9 mouse cellular contexts compared by ENCODE assay signal in genomic region chr11:46848221-46848971, GRCm38 (mm10). TPM values are rescaled to one million over a fixed set of nuclear protein-coding genes. Genes with fewer than 3 reads are reported as not detected.
DNase-seq lines count a peak whose midpoint lies in the region; ATAC-seq and TF ChIP-seq lines count a peak whose summit lies in the region.
"Had no signal": no experiment of that assay in that cellular context is flagged by ENCODE, and none has a peak within 500 bp of the region (broad histone marks: within the 10 kb centered on the region; RNA-seq: fewer than 3 reads in every experiment).

No protein-coding gene starts in this region.

- H3K4me1 ChIP-seq in kidney, postnatal 0 days (replicated peaks; ENCODE audit: insufficient read depth, low read length): peaks cover 4% of the 10 kb centered on the region; the same call in 1 of the 2 replicates
- H3K4me1 ChIP-seq in cortical plate, adult 2 months (ENCODE audit: control insufficient read depth, insufficient read depth, low read length): no peaks in the 10 kb centered on the region
- peaks cover 2% of the 10 kb centered on the region; the same call in 1 of the 2 replicates for H3K4me1 ChIP-seq in hindbrain, embryonic 16.5 days (ENCODE audit: control insufficient read depth, insufficient read depth, low read depth, low read length)
- H3K4me1 ChIP-seq in midbrain, embryonic 14.5 days (ENCODE audit: control insufficient read depth, insufficient read depth, low read length): no peaks in the 10 kb centered on the region; the same call in 1 of the 2 replicates
- H3K4me1 ChIP-seq: heart, embryonic 13.5 days had no signal

- no peak overlapping the region for H3K4me3 ChIP-seq in kidney, postnatal 0 days (replicated peaks; ENCODE audit: low read depth, low read length)
- no peak overlapping the region for H3K4me3 ChIP-seq in cortical plate, adult 2 months (ENCODE audit: insufficient read depth, low read length)
- H3K4me3 ChIP-seq in hindbrain, embryonic 16.5 days (ENCODE audit: low read length): no peak overlapping the region
- no peak overlapping the region for H3K4me3 ChIP-seq in midbrain, embryonic 14.5 days (replicated peaks; ENCODE audit: low read depth, low read length)
- H3K4me3 ChIP-seq: heart, embryonic 13.5 days had no signal

- WGBS in kidney, postnatal 0 days: 20% methylated on average over 8 of the region's 8 CpGs
- WGBS in hindbrain, embryonic 16.5 days: 24% methylated on average over 8 of the region's 8 CpGs
- 40% methylated on average over 8 of the region's 8 CpGs for WGBS in midbrain, embryonic 14.5 days

- H3K27ac ChIP-seq in kidney, postnatal 0 days: peak overlapping the region; percentile 42; the same call in 1 of the 2 replicates
- H3K27ac ChIP-seq in cortical plate, adult 2 months (ENCODE audit: insufficient read depth, low read length): no peak overlapping the region
- H3K27ac ChIP-seq in hindbrain, embryonic 16.5 days (ENCODE audit: low read depth, low read length): no peak overlapping the region
- no peak overlapping the region for H3K27ac ChIP-seq in midbrain, embryonic 14.5 days (replicated peaks; ENCODE audit: low read depth, low read length)
- H3K27ac ChIP-seq: heart, embryonic 13.5 days had no signal

- DNase-seq in kidney, postnatal 0 days (ENCODE audit: low spot score): peak; percentile 96
- no peak for DNase-seq in kidney, adult 18-20 months
- DNase-seq in midbrain, embryonic 14.5 days: peak; percentile 78
- no peak for DNase-seq in urinary bladder, adult 18-20 months (ENCODE audit: low spot score in 2 of 2)
- DNase-seq in cerebellum, adult 9-10 months: no peak
- DNase-seq in adrenal gland, postnatal 25 days: no peak

- TF ChIP-seq POLR2A in cortical plate, adult 2 months (IDR thresholded peaks at IDR 0.05; ENCODE audit: extremely low read depth, insufficient read depth, low read length): no peak

- peak; percentile 70 for TF ChIP-seq CTCF in kidney, postnatal 0 days (IDR thresholded peaks at IDR 0.05; ENCODE audit: low read depth)
- TF ChIP-seq CTCF in cortical plate, adult 2 months (IDR thresholded peaks at IDR 0.05; ENCODE audit: extremely low read depth, insufficient read depth, low read length): peak; percentile 33

- H3K27me3 ChIP-seq in kidney, postnatal 0 days (ENCODE audit: insufficient read depth, low read length): no peaks in the 10 kb centered on the region
- H3K27me3 ChIP-seq in hindbrain, embryonic 16.5 days (replicated peaks; ENCODE audit: control insufficient read depth, insufficient read depth, low read length): no peaks in the 10 kb centered on the region
- H3K27me3 ChIP-seq in midbrain, embryonic 14.5 days (ENCODE audit: control insufficient read depth, insufficient read depth, low read length): no peaks in the 10 kb centered on the region
- H3K27me3 ChIP-seq: heart, embryonic 13.5 days had no signal

- H3K9ac ChIP-seq in kidney, postnatal 0 days (ENCODE audit: low read depth, low read length): no peak overlapping the region
- H3K9ac ChIP-seq in hindbrain, embryonic 16.5 days (ENCODE audit: low read depth, low read length): no peak overlapping the region
- no peak overlapping the region for H3K9ac ChIP-seq in midbrain, embryonic 14.5 days (replicated peaks; ENCODE audit: low read length)
- H3K9ac ChIP-seq: heart, embryonic 13.5 days had no signal

- no peaks in the 10 kb centered on the region for H3K9me3 ChIP-seq in kidney, postnatal 0 days (replicated peaks; ENCODE audit: low read length)
- H3K9me3 ChIP-seq in hindbrain, embryonic 16.5 days (ENCODE audit: control insufficient read depth, low read length): no peaks in the 10 kb centered on the region
- H3K9me3 ChIP-seq in midbrain, embryonic 14.5 days (ENCODE audit: control insufficient read depth, low read length): no peaks in the 10 kb centered on the region
- H3K9me3 ChIP-seq: heart, embryonic 13.5 days had no signal

- H3K4me2 ChIP-seq in kidney, postnatal 0 days (ENCODE audit: low read length): no peak overlapping the region
- H3K4me2 ChIP-seq in hindbrain, embryonic 16.5 days (ENCODE audit: low read length): no peak overlapping the region
- H3K4me2 ChIP-seq in midbrain, embryonic 14.5 days (ENCODE audit: low read length): no peak overlapping the region
- H3K4me2 ChIP-seq: heart, embryonic 13.5 days had no signal

- peak; percentile 78 for ATAC-seq in kidney, postnatal 0 days (replicated peaks; ENCODE audit: low FRiP score, low read depth)
- peak; percentile 89 for ATAC-seq in hindbrain, embryonic 16.5 days
- ATAC-seq in midbrain, embryonic 14.5 days (ENCODE audit: low FRiP score, low TSS enrichment): no peak

- H3K36me3 ChIP-seq in kidney, postnatal 0 days (ENCODE audit: insufficient read depth, low read length): no peaks in the 10 kb centered on the region
- H3K36me3 ChIP-seq in hindbrain, embryonic 16.5 days (ENCODE audit: control insufficient read depth, insufficient read depth, low read length): no peaks in the 10 kb centered on the region
- H3K36me3 ChIP-seq in midbrain, embryonic 14.5 days (ENCODE audit: control insufficient read depth, insufficient read depth, low read length): no peaks in the 10 kb centered on the region
- H3K36me3 ChIP-seq: heart, embryonic 13.5 days had no signal

RNA-seq across cellular contexts. Expression of gene Timd4, which starts 37.8 kb away (rescaled TPM):
- polyA plus RNA-seq in kidney, postnatal 0 days (2015; fragmentation: Nextera tagmentation; extraction: Ambion mirVana): 0.11 and 0.40 TPM in 2 replicates
- 0.06 TPM in 1 of 2 replicates, not detected in the other for polyA plus RNA-seq in cortical plate, adult 2 months (2012; rRNA removed)
- 0.16 TPM in 1 of 2 replicates, not detected in the other for polyA plus RNA-seq in hindbrain, embryonic 16.5 days (2015; fragmentation: Nextera tagmentation; extraction: Ambion mirVana)
- polyA plus RNA-seq in midbrain, embryonic 14.5 days (2014; fragmentation: Nextera tagmentation; extraction: Ambion mirVana): 0.13 TPM in 1 of 2 replicates, not detected in the other
- total RNA-seq in adrenal gland, postnatal 25 days (2021): 0.27 TPM in 1 of 2 replicates, not detected in the other

Comparison
In these comparisons a context has a peak if more than half of its experiments do, and no peak if none do; other contexts are left out.
1. DNase-seq: peak in kidney, postnatal 0 days (single experiment) and midbrain, embryonic 14.5 days (single experiment); none in kidney, adult 18-20 months (single experiment), urinary bladder, adult 18-20 months (0 of 2), cerebellum, adult 9-10 months (single experiment) and adrenal gland, postnatal 25 days (single experiment).